Mouse (Mus musculus) midbrain, embryonic 14.5 days (tissue): Measurements from ENCODE around the gene Srcap. TPM values are rescaled to one million over a fixed set of nuclear protein-coding genes. Genes with fewer than 3 reads are reported as not detected.
"Not testable (repeated sequence)": the region's sequence is repeated elsewhere in the genome, so short reads cannot be mapped to it uniquely, and the experiment has no call there.

Experiments used
- ATAC-seq: fragments of 200-750 bp; cut with Nextera tagmentation; 2 replicates; pipeline ENCODE4 v1.8.0; 2017; ENCODE audit warnings: moderate number of reproducible peaks, moderate library complexity; ENCODE audit not compliant: low FRiP score, low TSS enrichment
- DNase-seq: peaks from one replicate; pipeline ENCODE4 v3.0.0-alpha.2; 2015
- H3K27ac ChIP-seq: fragments of 300-500 bp; sonication (generic); replicated peaks from 2 replicates; pipeline ENCODE4 v1.5.1; 2014; ENCODE audit warnings: mild to moderate bottlenecking, low read depth, low read length, moderate library complexity
- H3K27me3 ChIP-seq: fragments of 300-500 bp; sonication (generic); 2 replicates; pipeline ENCODE4 v1.6.1; 2014; ENCODE audit warnings: low read length, control low read depth, mixed read lengths; ENCODE audit not compliant: control insufficient read depth, insufficient read depth
- H3K36me3 ChIP-seq: fragments of 300-500 bp; sonication (generic); 2 replicates; pipeline ENCODE4 v1.6.1; 2014; ENCODE audit warnings: low read length, control low read depth; ENCODE audit not compliant: control insufficient read depth, insufficient read depth
- H3K4me1 ChIP-seq: fragments of 300-500 bp; sonication (generic); 2 replicates; pipeline ENCODE4 v1.6.1; 2014; ENCODE audit warnings: mild to moderate bottlenecking, antibody characterized with exemption, low read length, control low read depth; ENCODE audit not compliant: control insufficient read depth, insufficient read depth
- H3K4me2 ChIP-seq: fragments of 300-500 bp; sonication (generic); 2 replicates; pipeline ENCODE4 v1.6.1; 2014; ENCODE audit warnings: mild to moderate bottlenecking, low read length, moderate library complexity
- H3K4me3 ChIP-seq: fragments of 300-500 bp; sonication (generic); replicated peaks from 2 replicates; pipeline ENCODE4 v1.5.1; 2014; ENCODE audit warnings: low read depth, low read length
- H3K9ac ChIP-seq: fragments of 300-500 bp; sonication (generic); replicated peaks from 2 replicates; pipeline ENCODE4 v1.6.1; 2014; ENCODE audit warnings: mild to moderate bottlenecking, low read length, moderate library complexity
- H3K9me3 ChIP-seq: fragments of 300-500 bp; sonication (generic); 2 replicates; pipeline ENCODE4 v1.6.1; 2016; ENCODE audit warnings: low read length, control low read depth, mixed read lengths; ENCODE audit not compliant: control insufficient read depth
- WGBS: fragments of 180-500 bp; shearing (Covaris S2); extraction: QIAGEN DNeasy Blood & Tissue Kit; methylation state at CpG from one replicate; pipeline ENCODE4 v1.1.7; 2014; 5-methylcytosine and 5-hydroxymethylcytosine counted together
- polyA plus RNA-seq: library from polyadenylated mRNA; unstranded; fragments of >200 nt; fragmentation: Nextera tagmentation; extraction: Ambion mirVana; gene quantifications from 2 replicates; pipeline ENCODE4 v1.2.1, GENCODE M21; 2014

Srcap gene
- polyA plus RNA-seq, result 46.1 and 64.3 TPM in 2 replicates

- DNase-seq (peak; percentile 98), ATAC-seq (peak; percentile 99)
- peak within 1 kb of the TSS; percentile 76 for H3K4me3 ChIP-seq
- H3K4me2 ChIP-seq, result peak within 1 kb of the TSS; percentile 64
- peak within 1 kb of the TSS; percentile 96 for H3K27ac ChIP-seq
- H3K36me3 ChIP-seq, result peaks cover 27% of the 10 kb centered on the region
- H3K27me3 ChIP-seq, result no peaks in the 10 kb centered on the region
- peaks cover 13% of the 10 kb centered on the region for H3K4me1 ChIP-seq
- under 1% methylated on average over 37 of the region's 37 CpGs for WGBS
- no peaks in the 10 kb centered on the region for H3K9me3 ChIP-seq
- H3K9ac ChIP-seq, result peak within 1 kb of the TSS; percentile 71
These were observed at the start of gene Srcap for GRCm38 (mm10) chr7:127511808-127512230. Gene Srcap, plus strand, starts transcription at chr7:127511983.

GRCm38 (mm10) chr7:127465191-127465590, 46.6 kb upstream of the Srcap start:
- H3K27me3 ChIP-seq, result no peaks in the 10 kb centered on the region
- DNase-seq (no peak), ATAC-seq (no peak)
- H3K4me2 ChIP-seq, result no peak overlapping the region
- no peak overlapping the region for H3K27ac ChIP-seq
- peaks cover 9% of the 10 kb centered on the region; the same call in 1 of the 2 replicates for H3K4me1 ChIP-seq
- no peak overlapping the region for H3K4me3 ChIP-seq
- peaks cover 22% of the 10 kb centered on the region for H3K36me3 ChIP-seq
- WGBS, result 96% methylated on average over 3 of the region's 3 CpGs
- no peak overlapping the region for H3K9ac ChIP-seq
- H3K9me3 ChIP-seq, result no peaks in the 10 kb centered on the region

GRCm38 (mm10) chr7:127465670-127466069, 46.1 kb upstream of the Srcap start:
- ATAC-seq, H3K27me3 ChIP-seq, H3K4me3 ChIP-seq, H3K27ac ChIP-seq, H3K4me2 ChIP-seq, H3K9me3 ChIP-seq, H3K4me1 ChIP-seq, DNase-seq, H3K9ac ChIP-seq: not testable (repeated sequence)
- WGBS, result 93% methylated on average over 2 of the region's 2 CpGs
- peaks cover 18% of the 10 kb centered on the region for H3K36me3 ChIP-seq

GRCm38 (mm10) chr7:127466606-127467005, 45.2 kb upstream of the Srcap start:
- 98% methylated on average over 4 of the region's 4 CpGs for WGBS
- ATAC-seq, result no peak

GRCm38 (mm10) chr7:127470011-127470715, 41.6 kb upstream of the Srcap start:
- Histone ChIP-seq H3K9ac (peak overlapping the region; percentile 88), H3K36me3 (peaks cover 30% of the 10 kb centered on the region), H3K27me3 (no peaks in the 10 kb centered on the region), H3K4me3 (peak overlapping the region; percentile 67), H3K4me1 (peaks cover 16% of the 10 kb centered on the region), H3K27ac (peak overlapping the region; percentile 91), H3K4me2 (peak overlapping the region; percentile 83), H3K9me3 (no peaks in the 10 kb centered on the region)
- no peak for ATAC-seq
- DNase-seq, result no peak
- WGBS, result 9% methylated on average over 10 of the region's 10 CpGs

More at GRCm38 (mm10) chr7:127466606-127467005, 45.2 kb upstream of the Srcap start:
- peaks cover 11% of the 10 kb centered on the region for H3K36me3 ChIP-seq
- no peak for DNase-seq
- H3K4me2 ChIP-seq, result no peak overlapping the region
- no peak overlapping the region for H3K4me3 ChIP-seq
- peaks cover 9% of the 10 kb centered on the region; the same call in 1 of the 2 replicates for H3K4me1 ChIP-seq
- no peaks in the 10 kb centered on the region for H3K9me3 ChIP-seq
- no peaks in the 10 kb centered on the region for H3K27me3 ChIP-seq
- H3K9ac ChIP-seq, result no peak overlapping the region
- no peak overlapping the region for H3K27ac ChIP-seq

DNA sequence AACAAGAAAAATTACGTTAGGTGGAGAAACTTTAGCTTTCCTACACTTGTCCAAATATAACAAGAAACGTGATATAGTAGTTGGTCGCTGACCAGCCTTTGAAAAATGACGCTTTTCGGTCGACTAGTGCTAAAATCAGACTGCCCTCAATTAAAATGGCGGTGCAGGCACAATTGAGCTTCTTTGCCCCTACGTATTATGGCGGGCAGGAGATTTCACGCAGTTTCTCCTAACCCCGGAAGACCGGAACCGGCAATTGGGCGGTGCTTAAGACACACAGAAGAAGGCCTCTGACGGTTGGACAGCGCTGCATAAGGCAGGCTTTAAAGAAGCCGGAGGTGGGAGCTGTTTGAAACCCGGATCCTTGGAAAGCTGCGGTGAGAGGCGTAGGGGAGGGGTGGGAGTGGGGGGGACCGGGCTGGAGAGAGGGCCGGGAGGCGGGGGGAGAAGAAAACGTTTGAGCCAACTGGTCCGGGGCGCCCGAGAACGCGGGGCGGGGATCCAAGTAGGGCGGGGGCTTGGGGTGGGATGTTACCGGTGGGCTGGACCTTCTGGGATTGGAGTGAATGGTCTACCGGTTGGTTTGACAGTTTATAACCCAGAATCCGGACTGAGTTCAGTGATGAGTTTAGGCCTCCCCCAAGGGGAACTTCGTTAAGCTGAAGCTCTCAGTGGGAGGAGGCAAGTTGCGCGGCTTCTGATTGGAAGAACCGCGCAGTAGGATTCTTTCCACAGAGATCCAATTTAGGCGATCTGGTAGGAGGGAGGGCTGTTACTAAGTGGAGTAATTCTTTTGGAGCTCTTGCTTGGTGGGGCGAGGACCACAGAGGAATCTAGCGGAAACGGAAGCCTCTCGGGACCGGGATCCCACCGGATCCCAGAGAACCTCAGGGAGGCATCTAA, 40.8 kb upstream of the Srcap start:
- under 1% methylated on average over 45 of the region's 46 CpGs for WGBS
- peak overlapping the region; percentile 83 for H3K4me2 ChIP-seq
- peaks cover 38% of the 10 kb centered on the region for H3K36me3 ChIP-seq
- H3K4me3 ChIP-seq, result peak overlapping the region; percentile 67
- H3K9me3 ChIP-seq, result no peaks in the 10 kb centered on the region
- H3K4me1 ChIP-seq, result peaks cover 16% of the 10 kb centered on the region
- ATAC-seq (peak; percentile 93), DNase-seq (peak; percentile 97)
- H3K27ac ChIP-seq, result peak overlapping the region; percentile 91
- peak overlapping the region; percentile 88 for H3K9ac ChIP-seq
- no peaks in the 10 kb centered on the region for H3K27me3 ChIP-seq

DNA sequence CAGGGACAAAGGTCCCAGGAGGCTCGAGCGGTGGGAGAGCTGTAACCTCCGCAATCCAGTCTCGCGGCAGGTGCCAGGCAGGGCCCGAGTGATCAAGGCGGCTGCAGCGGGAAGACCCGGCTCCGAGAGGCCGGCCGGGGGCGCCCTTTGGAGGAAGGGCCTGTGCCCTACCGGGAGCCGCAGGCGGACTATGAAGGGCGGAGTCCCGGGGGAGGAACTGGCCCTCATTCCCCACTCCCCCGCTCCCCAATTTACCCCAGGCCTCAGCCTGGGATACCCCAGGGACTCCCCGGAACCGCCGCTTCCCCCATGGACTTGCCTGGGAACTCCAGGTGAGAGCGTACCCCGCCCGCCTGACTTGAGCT, 40.2 kb upstream of the Srcap start:
- peak overlapping the region; percentile 83 for H3K4me2 ChIP-seq
- peak overlapping the region; percentile 88 for H3K9ac ChIP-seq
- H3K27me3 ChIP-seq, result no peaks in the 10 kb centered on the region
- H3K36me3 ChIP-seq, result peaks cover 41% of the 10 kb centered on the region
- peaks cover 16% of the 10 kb centered on the region for H3K4me1 ChIP-seq
- peak overlapping the region; percentile 91 for H3K27ac ChIP-seq
- peak overlapping the region; percentile 67 for H3K4me3 ChIP-seq
- ATAC-seq (peak; percentile 51; the same call in 1 of the 2 replicates), DNase-seq (no peak)
- WGBS, result under 1% methylated on average over 25 of the region's 25 CpGs
- no peaks in the 10 kb centered on the region for H3K9me3 ChIP-seq

GRCm38 (mm10) chr7:127472060-127472459, 39.7 kb upstream of the Srcap start:
- Histone ChIP-seq H3K4me1 (peaks cover 19% of the 10 kb centered on the region), H3K4me3 (peak overlapping the region; percentile 67), H3K9ac (peak overlapping the region; percentile 88), H3K4me2 (peak overlapping the region; percentile 83), H3K36me3 (peaks cover 45% of the 10 kb centered on the region), H3K27ac (peak overlapping the region; percentile 91), H3K27me3 (no peaks in the 10 kb centered on the region), H3K9me3 (no peaks in the 10 kb centered on the region)
- ATAC-seq, result no peak
- 1% methylated on average over 7 of the region's 7 CpGs for WGBS
- DNase-seq, result peak; percentile 38
